Mouse (Mus musculus): ENCODE results near the gene Evl. TPM values are rescaled to one million over a fixed set of nuclear protein-coding genes. Genes with fewer than 3 reads are reported as not detected.

Gene Evl
- polyA plus RNA-seq, 1 experiment from 2014 or later: 88.5 TPM

DNA sequence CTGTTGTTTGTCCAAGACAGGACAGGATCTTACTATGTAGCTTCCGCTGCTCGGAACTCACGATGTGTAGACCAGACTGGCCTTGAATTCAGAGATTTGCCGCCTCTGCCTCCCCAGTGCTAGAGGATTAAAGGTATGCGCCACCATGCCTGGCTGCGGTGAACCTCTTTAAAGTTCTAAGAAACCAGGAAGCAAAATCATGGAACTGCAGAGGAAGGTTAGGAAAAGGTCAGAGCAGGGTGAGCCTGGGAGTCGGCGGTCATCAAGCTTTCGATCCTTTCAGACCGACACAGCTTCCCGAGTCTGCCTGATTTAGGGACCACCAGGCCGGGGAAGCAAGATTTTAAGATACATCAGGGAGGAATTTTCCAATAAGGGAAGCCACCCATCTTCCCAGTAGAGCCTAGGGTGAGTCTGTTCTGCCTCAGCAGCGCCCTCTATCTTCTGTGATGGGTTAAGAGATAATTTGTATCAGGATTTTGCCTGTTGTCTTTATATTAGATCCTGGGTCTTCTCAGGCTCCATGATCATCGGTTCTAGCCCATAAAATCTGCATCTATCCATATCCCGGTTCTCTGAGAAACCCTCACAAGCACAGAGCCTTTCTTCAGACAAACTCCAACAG lies 7.2 kb upstream of the Evl start:
- Histone ChIP-seq H3K4me3 (no peak overlapping the region), H3K4me1 (peaks cover 7% of the 10 kb centered on the region; the same call in 1 of the 2 replicates), H3K4me2 (replicated peaks) (no peak overlapping the region), H3K36me3 (no peaks in the 10 kb centered on the region), H3K9me3 (no peaks in the 10 kb centered on the region), H3K27ac (0 out of 2 replicates have a peak overlapping the region, but pooled peaks have one; percentile 8), H3K27me3 (0 out of 2 replicates have a peak, but pooled peaks cover 5% of the 10 kb centered on the region), H3K9ac (no peak overlapping the region)
- WGBS: 66% methylated on average over 15 of the region's 15 CpGs
- no peak for ATAC-seq (ENCODE audit: insufficient number of reproducible peaks, insufficient read depth, low FRiP score, low TSS enrichment)

DNA sequence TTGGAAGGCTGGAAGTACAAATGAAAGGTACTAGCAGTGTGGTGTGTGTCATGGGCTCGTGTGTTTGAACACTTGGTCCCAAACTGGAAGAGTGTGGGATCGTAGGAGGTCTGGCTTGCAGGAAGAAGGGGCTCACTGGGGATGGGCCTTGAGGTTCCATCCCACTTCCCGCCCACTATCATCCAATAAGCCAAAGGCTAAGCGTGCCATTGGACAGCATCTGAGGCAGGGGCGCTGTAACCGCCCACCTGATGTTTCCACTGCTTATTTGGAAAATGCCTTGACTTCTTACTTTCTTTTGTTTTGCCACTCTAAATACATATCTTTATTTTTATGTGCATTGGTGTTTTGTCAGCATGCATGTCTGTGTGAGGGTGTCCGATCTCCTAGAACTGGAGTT lies 2.8 kb upstream of the Evl start:
- H3K9ac ChIP-seq: no peak overlapping the region
- H3K4me3 ChIP-seq: no peak overlapping the region
- no peak overlapping the region for H3K4me2 ChIP-seq (replicated peaks)
- H3K4me1 ChIP-seq: peaks cover 14% of the 10 kb centered on the region
- WGBS: 87% methylated on average over 7 of the region's 7 CpGs
- H3K27ac ChIP-seq: no peak overlapping the region
- no peaks in the 10 kb centered on the region for H3K9me3 ChIP-seq
- ATAC-seq (ENCODE audit: insufficient number of reproducible peaks, insufficient read depth, low FRiP score, low TSS enrichment): no peak
- H3K27me3 ChIP-seq: no peaks in the 10 kb centered on the region
- H3K36me3 ChIP-seq: no peaks in the 10 kb centered on the region

DNA sequence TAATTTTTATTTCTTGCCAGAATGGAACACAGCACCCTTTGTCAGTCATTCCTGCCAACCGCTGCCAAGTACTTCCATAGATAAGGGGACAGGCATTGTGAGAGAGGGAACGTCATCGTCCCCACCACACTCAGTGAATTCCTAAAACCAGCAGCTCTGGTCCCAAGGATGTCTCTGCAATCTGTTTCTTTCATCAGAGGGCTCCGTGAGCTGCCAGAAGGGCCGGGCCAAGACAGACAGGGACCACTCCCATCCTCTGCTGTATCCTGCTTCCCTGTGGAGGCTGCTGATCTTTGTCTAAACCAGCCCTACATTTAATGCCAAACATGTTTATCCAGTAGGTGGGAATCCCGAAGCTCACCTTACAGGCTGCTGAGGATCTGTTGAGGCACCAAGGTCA lies 1.4 kb upstream of the Evl start:
- WGBS: 46% methylated on average over 6 of the region's 6 CpGs
- Histone ChIP-seq H3K4me2 (replicated peaks) (no peak overlapping the region), H3K27ac (no peak overlapping the region), H3K27me3 (no peaks in the 10 kb centered on the region), H3K4me1 (peaks cover 25% of the 10 kb centered on the region), H3K36me3 (no peaks in the 10 kb centered on the region), H3K4me3 (no peak overlapping the region), H3K9me3 (no peaks in the 10 kb centered on the region), H3K9ac (no peak overlapping the region)
- ATAC-seq (ENCODE audit: insufficient number of reproducible peaks, insufficient read depth, low FRiP score, low TSS enrichment): no peak

DNA sequence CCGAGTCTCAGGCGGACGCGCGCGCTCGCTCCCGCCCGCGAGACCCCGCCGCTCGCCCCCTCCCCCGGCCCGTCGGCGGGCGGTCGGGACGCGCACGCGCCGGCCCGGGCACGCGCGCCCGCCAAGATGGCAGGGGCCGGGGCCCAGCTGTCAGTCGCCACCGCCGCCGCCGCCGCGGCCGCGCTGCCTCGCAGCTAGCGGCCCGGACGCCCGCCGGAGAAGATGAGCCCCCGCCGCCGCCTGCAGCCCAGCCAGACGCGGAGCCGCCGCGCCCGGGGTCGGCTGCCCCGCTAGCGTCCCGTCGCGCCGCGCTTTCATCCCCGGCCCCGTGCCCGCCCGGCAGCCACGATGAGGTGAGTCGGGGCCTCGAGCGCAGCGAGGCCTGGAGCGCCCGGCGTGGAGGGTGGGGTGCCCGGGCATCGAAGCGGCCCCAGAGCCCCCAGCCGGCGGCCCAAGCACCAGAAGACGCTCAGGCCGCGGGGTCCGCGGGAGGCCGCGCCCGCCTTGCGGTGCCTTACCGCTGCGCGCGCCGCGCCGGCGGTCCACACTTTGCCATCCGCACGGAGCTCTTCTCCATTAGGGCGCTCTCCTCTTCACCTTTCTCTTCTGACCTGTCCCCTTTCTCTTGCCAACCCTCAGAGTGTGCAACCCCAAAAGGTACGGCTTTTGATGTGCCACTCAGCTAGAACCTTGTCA lies 489 bp downstream of the Evl start:
- Histone ChIP-seq H3K4me2 (replicated peaks) (peak overlapping the region; percentile 59), H3K9ac (peak overlapping the region; percentile 95), H3K4me1 (peaks cover 34% of the 10 kb centered on the region), H3K27ac (peak overlapping the region; percentile 91), H3K9me3 (no peaks in the 10 kb centered on the region), H3K36me3 (no peaks in the 10 kb centered on the region), H3K27me3 (no peaks in the 10 kb centered on the region), H3K4me3 (peak overlapping the region; percentile 98)
- WGBS: under 1% methylated on average over 84 of the region's 100 CpGs
- peak; percentile 18; the same call in 1 of the 2 replicates for ATAC-seq (ENCODE audit: insufficient number of reproducible peaks, insufficient read depth, low FRiP score, low TSS enrichment)

DNA sequence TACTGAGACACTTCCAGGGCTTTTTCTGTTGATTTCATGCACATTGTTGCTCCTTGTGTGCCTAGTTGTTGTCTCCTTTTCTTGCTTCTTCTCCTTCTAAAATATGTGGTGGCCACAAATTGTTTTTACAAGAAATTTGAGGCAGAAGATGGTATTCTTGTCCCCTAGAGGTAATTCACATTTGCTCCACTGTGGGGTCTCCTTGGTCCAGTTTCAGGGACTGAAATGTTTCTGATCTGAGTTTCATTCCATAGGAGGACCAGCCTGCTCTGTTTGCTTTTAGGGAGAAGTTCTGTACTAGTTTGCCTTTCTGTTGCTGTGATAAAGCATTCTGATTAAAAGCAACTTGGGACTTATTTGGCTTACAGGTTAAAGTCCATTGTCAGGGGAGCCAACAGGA lies 3.7 kb downstream of the Evl start:
- ATAC-seq (ENCODE audit: insufficient number of reproducible peaks, insufficient read depth, low FRiP score, low TSS enrichment): no peak
- no peaks in the 10 kb centered on the region for H3K27me3 ChIP-seq
- H3K4me3 ChIP-seq: no peak overlapping the region
- no peaks in the 10 kb centered on the region for H3K36me3 ChIP-seq
- H3K4me2 ChIP-seq (replicated peaks): peak overlapping the region; percentile 15; the same call in 1 of the 2 replicates
- no peak overlapping the region for H3K9ac ChIP-seq
- H3K9me3 ChIP-seq: no peaks in the 10 kb centered on the region
- peaks cover 33% of the 10 kb centered on the region for H3K4me1 ChIP-seq
- H3K27ac ChIP-seq: no peak overlapping the region

DNA sequence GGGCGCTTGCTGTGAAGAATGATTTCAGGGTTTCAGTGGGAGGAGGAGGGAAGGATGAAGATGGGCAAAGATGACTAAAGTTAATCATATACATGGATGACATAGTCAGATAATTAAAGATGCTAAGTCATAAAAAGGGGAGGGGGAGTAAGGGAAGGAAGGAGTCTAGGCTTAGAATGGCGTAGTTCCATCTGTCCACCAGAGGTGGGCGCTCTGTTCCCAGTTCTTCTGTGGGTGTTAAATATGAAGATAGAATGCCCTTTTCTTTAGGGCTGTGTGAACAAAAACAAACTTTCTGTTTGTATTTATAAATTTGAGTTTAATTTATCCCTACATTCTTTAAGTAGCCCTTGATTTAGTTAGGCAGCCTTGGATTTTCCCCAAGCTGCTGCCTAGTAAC lies 8.7 kb downstream of the Evl start:
- no peak for ATAC-seq (ENCODE audit: insufficient number of reproducible peaks, insufficient read depth, low FRiP score, low TSS enrichment)
- H3K4me2 ChIP-seq (replicated peaks): no peak overlapping the region
- no peak overlapping the region for H3K9ac ChIP-seq
- no peak overlapping the region for H3K27ac ChIP-seq
- 83% methylated on average over 3 of the region's 3 CpGs for WGBS
- no peaks in the 10 kb centered on the region for H3K9me3 ChIP-seq
- H3K36me3 ChIP-seq: no peaks in the 10 kb centered on the region; the same call in 1 of the 2 replicates
- peaks cover 21% of the 10 kb centered on the region for H3K4me1 ChIP-seq
- H3K4me3 ChIP-seq: no peak overlapping the region
- H3K27me3 ChIP-seq: no peaks in the 10 kb centered on the region

DNA sequence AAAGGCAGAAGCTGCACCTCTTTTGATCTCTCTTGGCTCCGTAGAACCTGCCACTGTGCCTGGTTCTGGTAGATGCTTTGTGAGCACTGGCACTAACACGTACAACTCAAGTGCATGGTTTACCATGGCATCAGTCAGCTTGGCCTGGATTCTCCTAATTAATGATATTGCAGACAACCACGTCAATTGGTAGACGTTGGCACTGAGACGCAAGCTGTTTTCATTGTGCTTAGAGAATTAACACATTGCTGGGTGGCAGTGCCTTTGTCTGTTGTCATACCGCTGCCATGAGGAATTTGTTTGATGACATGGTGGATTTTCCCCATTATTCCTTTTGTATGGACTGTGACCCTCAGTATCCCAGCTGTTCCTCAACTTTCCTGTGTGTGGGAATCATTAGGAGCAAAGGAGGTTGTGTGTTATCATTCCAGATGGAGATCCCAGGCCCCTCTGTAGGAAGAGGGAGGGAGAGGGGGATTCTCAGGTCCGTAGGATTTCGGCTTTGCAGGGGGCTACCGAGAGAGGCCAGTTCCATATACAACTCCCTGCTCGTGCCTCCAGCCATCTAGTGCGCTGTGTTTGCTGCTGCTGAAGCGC lies 10.5 kb downstream of the Evl start:
- H3K9ac ChIP-seq: no peak overlapping the region
- no peak overlapping the region for H3K4me3 ChIP-seq
- ATAC-seq (ENCODE audit: insufficient number of reproducible peaks, insufficient read depth, low FRiP score, low TSS enrichment): no peak
- 67% methylated on average over 12 of the region's 12 CpGs for WGBS
- no peak overlapping the region for H3K4me2 ChIP-seq (replicated peaks)
- no peaks in the 10 kb centered on the region for H3K9me3 ChIP-seq
- H3K27ac ChIP-seq: no peak overlapping the region
- peaks cover 14% of the 10 kb centered on the region; the same call in 1 of the 2 replicates for H3K4me1 ChIP-seq
- H3K27me3 ChIP-seq: no peaks in the 10 kb centered on the region
- no peaks in the 10 kb centered on the region; the same call in 1 of the 2 replicates for H3K36me3 ChIP-seq

DNA sequence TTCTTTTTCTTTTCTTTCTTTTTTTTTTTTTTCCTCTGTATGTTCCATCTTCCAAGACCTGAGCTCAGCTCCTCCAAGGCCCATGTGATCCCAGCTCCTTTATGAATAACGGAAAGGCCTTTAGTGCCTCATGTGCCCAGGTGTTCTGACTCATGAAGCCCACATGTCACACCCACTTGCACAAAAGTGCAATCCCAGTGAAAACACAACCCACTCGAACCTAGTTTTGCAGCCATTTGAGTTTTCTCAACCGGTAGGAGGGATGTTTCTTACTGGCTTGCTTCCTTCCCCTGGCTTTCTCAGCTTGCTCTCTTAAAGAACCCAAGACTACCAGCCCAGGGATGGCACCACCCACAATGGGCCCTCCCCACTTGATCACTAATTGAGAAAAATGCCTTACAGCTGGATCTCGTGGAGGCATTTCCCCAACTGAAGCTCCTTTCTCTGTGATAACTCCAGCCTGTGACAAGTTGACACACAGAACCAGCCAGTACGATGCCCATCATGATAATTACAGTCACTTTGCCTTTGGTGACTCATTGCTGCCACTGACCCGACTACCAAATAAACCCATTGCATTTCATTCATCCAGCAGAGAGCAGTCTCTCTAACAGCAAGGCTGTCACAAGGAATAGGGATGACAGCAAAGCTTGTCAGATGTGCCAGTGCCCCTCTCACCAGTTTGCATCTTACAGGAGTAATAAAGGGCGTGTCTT lies 24.8 kb downstream of the Evl start:
- Histone ChIP-seq H3K4me3 (no peak overlapping the region), H3K4me2 (replicated peaks) (no peak overlapping the region), H3K27me3 (no peaks in the 10 kb centered on the region), H3K9me3 (no peaks in the 10 kb centered on the region), H3K27ac (no peak overlapping the region), H3K4me1 (no peaks in the 10 kb centered on the region), H3K36me3 (0 out of 2 replicates have a peak, but pooled peaks cover 16% of the 10 kb centered on the region), H3K9ac (no peak overlapping the region)
- no peak for ATAC-seq (ENCODE audit: insufficient number of reproducible peaks, insufficient read depth, low FRiP score, low TSS enrichment)
- WGBS: 74% methylated on average over 7 of the region's 7 CpGs

DNA sequence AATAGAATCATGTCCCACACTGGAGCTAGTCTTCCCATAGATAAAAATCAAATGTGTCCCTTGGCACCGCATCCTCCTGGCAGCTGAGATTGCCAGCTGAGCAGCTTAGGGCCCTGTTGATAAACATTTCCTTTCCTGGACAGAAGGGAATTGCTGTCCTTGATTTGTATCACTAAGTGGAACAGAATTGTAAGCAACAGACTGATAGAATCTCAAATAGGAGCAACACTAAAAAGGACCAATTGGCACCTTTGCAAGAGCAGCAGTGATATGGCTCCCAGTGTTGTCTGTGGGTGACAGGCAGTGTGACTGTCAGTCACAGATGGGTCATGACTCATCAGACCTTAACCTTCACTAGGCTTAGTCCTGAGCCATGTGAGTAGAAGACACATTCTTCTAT lies 29.3 kb downstream of the Evl start:
- no peak for ATAC-seq (ENCODE audit: insufficient number of reproducible peaks, insufficient read depth, low FRiP score, low TSS enrichment)

DNA sequence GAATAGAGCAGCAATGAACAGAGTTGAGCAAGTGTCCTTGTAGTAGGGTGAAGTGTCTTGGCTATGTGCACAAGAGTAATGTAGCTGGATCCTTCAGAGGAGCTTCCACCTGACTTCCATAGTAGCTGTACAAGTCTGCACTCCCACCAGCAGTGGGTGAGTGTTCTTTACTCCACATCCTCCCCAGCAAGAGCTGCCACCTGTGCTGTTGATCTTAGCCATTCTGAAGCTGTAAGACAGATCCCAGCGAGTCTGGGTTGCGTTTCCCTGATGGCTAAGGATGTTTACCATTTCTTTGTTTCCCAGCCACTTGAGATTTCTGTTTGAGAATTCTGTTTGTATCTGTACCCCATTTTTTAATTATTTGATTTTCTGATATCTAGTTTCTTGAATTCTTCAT lies 35.6 kb downstream of the Evl start:
- Histone ChIP-seq H3K36me3 (peaks cover 6% of the 10 kb centered on the region; the same call in 1 of the 2 replicates), H3K27ac (no peak overlapping the region), H3K4me2 (replicated peaks) (no peak overlapping the region), H3K27me3 (no peaks in the 10 kb centered on the region), H3K9me3 (no peaks in the 10 kb centered on the region), H3K9ac (no peak overlapping the region), H3K4me3 (no peak overlapping the region), H3K4me1 (no peaks in the 10 kb centered on the region)
- WGBS: 90% methylated on average over 2 of the region's 2 CpGs
- no peak for ATAC-seq (ENCODE audit: insufficient number of reproducible peaks, insufficient read depth, low FRiP score, low TSS enrichment)

More for the DNA sequence above, 29.3 kb downstream of the Evl start:
- H3K27ac ChIP-seq: no peak overlapping the region
- no peak overlapping the region for H3K4me3 ChIP-seq
- 90% methylated on average over 1 of the region's 1 CpGs for WGBS
- H3K36me3 ChIP-seq: peaks cover 16% of the 10 kb centered on the region; the same call in 1 of the 2 replicates
- H3K9ac ChIP-seq: no peak overlapping the region
- no peaks in the 10 kb centered on the region for H3K4me1 ChIP-seq
- no peaks in the 10 kb centered on the region for H3K27me3 ChIP-seq
- H3K4me2 ChIP-seq (replicated peaks): no peak overlapping the region
- no peaks in the 10 kb centered on the region for H3K9me3 ChIP-seq

DNA sequence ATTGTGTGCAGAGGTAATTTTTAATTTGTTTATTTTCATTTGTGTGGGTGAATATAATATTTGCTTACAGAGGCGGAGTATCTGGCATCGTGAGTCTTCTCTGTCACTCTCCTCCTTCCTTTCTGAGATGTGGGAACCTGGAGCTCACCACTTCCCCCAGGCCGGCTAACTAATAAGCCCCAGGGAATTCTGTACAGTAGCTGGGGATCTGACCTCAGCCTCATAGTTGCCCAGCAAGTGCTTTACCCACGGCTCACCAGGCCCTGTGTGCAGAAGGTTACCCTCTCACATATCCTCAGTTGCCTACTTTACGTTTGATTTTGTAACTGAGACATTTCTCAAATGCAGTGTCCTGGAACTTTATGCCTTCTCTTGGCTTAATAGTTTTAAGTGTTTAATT lies 37.1 kb downstream of the Evl start:
- Histone ChIP-seq H3K36me3 (no peaks in the 10 kb centered on the region), H3K9ac (no peak overlapping the region), H3K27ac (no peak overlapping the region), H3K27me3 (no peaks in the 10 kb centered on the region), H3K9me3 (no peaks in the 10 kb centered on the region), H3K4me1 (no peaks in the 10 kb centered on the region), H3K4me2 (replicated peaks) (no peak overlapping the region), H3K4me3 (no peak overlapping the region)
- WGBS: 61% methylated on average over 5 of the region's 5 CpGs
- ATAC-seq (ENCODE audit: insufficient number of reproducible peaks, insufficient read depth, low FRiP score, low TSS enrichment): no peak

Measured in embryonic facial prominence, embryonic 12.5 days (tissue).